Mouse (Mus musculus) cortical plate, adult 2 months (tissue): ENCODE results near the gene Slf1. TPM values are rescaled to one million over a fixed set of nuclear protein-coding genes. Genes with fewer than 3 reads are reported as not detected.
A peak's percentile ranks its signal among the peaks of the same experiment; 100 is the strongest.
"Not testable (repeated sequence)": the region's sequence is repeated elsewhere in the genome, so short reads cannot be mapped to it uniquely, and the experiment has no call there.

Source experiments
- H3K27ac ChIP-seq: fragments of 200-500 bp; 2 replicates; pipeline ENCODE4 v1.5.1; 2012; ENCODE audit warnings: low read length, control low read depth, inconsistent platforms; ENCODE audit not compliant: insufficient read depth
- H3K4me1 ChIP-seq: fragments of 200-500 bp; 2 replicates; pipeline ENCODE4 v1.6.1; 2011; ENCODE audit warnings: low read length; ENCODE audit not compliant: control insufficient read depth, insufficient read depth
- H3K4me3 ChIP-seq: fragments of 200-500 bp; 2 replicates; pipeline ENCODE4 v1.5.1; 2011; ENCODE audit warnings: mild to moderate bottlenecking, low read length, control low read depth; ENCODE audit not compliant: insufficient read depth
- CTCF ChIP-seq: fragments of 200-500 bp; IDR thresholded peaks from 2 replicates; pipeline ENCODE4 v1.5.1; 2011; ENCODE audit warnings: mild to moderate bottlenecking, control low read depth, low read length; ENCODE audit not compliant: insufficient read depth; ENCODE audit errors: extremely low read depth
- POLR2A ChIP-seq: fragments of 200-500 bp; IDR thresholded peaks from 2 replicates; pipeline ENCODE4 v1.6.1; 2011; ENCODE audit warnings: mild to moderate bottlenecking, low read length, control low read depth; ENCODE audit not compliant: insufficient read depth; ENCODE audit errors: extremely low read depth
- polyA plus RNA-seq: library from polyadenylated mRNA; depleted of rRNA; stranded (reverse); fragments of >200 nt; gene quantifications from 2 replicates; pipeline ENCODE4 v1.2.3, GENCODE M21; 2012; rRNA removed

Slf1 gene
- 20.7 and 20.8 TPM in 2 replicates for polyA plus RNA-seq

DNA sequence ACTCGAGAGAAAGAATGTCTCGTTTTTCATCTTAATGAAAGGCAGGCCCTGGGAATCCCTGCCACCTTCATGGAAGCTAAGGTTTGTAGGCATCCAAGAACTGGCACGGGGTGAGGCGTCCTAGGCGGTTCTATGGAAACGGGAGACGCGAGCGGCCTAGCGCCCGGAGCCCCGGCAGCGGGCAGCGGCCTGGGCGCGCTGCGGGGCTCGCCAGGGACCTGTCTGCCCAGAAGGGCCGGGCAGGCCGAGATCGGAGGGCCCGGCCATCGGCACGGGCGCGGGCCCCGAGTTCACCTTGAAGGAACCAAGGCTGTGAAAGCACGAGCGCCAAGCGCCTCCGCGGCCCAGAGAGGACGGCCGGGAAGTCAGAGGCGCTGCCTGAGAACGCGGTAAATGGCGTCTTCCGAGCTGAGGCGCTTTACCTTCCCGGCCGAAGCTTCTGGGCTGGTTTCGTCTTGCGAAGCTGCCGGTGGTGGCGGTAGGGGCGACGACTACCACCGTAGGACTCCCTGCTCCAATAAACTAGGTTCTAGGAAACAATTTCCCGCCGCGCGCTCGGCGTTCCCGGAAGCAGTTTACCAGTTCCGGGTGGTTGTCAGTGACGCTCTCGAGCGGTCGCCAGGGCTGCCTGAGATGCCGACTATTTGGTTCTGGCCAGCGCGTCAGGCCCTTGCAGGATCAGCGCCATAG is at the start of gene Slf1, which contains the start of gene 2210408I21Rik:
Gene Slf1, minus strand, starts transcription at position 543 of the 690 bp plus-strand sequence.
Gene 2210408I21Rik, plus strand, starts transcription at position 610 of the 690 bp plus-strand sequence.
- TF ChIP-seq POLR2A (peak; percentile 79; the same call in 1 of the 2 replicates), CTCF (no peak)
- Histone ChIP-seq H3K4me3 (peak within 1 kb of the TSS; percentile 75), H3K4me1 (no peaks in the 10 kb centered on the region), H3K27ac (0 out of 2 replicates have a peak within 1 kb of the TSS, but pooled peaks have one; percentile 11)

DNA sequence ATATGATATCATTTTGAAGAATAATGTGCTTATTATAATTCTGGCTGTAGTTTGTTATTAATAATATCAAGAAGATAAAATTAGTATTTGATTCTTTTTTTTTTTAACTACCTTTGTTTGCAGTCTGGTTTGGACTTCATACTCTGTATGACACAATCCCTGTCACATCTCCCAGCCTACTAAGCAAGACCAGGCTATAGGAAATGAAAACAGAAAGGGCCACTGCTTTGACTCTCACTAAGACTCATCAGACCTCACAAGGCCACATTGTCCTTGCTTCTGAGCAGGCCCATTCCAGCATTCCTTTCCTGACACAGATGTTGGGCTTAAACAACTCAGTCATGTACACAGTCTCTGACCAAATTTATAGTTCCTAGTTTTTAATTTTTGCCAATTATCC is 42.7 kb upstream of the Slf1 start:
- TF ChIP-seq POLR2A (no peak), CTCF (no peak)
- Histone ChIP-seq H3K4me1 (no peaks in the 10 kb centered on the region), H3K27ac (no peak overlapping the region), H3K4me3 (no peak overlapping the region)

DNA sequence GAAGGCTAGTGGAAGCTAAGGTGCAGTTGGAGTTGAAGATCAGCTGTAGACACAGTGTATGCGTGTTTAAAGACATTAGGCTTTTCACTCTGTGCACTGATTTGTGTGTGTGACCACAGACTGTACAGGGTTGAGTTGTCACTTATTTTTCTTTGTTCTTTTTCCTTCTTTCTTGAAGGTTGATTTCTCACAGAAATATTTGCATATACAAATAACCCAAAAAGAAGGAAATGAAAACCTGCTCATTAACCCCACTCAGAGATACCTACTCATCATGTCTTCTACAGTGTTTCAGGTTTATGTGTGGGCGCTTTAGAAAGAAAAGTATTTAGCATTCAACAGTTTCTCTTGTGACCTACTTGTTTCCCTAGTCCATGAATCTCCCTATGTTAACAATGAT is 5.6 kb upstream of the Slf1 start:
- H3K4me1 ChIP-seq: no peaks in the 10 kb centered on the region
- H3K27ac ChIP-seq: no peak overlapping the region
- no peak overlapping the region for H3K4me3 ChIP-seq
- TF ChIP-seq CTCF: no peak
- TF ChIP-seq POLR2A: no peak

DNA sequence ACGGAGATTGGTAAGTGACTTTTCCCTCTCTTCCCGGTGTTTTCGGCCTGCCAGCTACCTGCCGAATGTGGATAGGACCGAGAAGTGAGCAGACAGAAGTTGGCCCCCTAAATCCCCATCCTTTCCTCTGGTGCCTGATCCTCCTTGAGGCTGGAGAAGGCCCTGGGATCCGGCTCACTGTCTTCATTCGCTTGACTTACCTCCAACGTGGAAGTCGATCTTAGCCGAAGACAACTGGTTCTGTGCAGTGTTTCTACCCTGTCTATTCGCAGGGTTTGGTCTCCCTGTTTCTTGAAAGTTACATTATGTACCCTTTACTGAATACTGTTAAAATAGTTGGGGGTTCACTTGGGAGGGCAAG is 328 bp upstream of the Slf1 start:
- no peaks in the 10 kb centered on the region for H3K4me1 ChIP-seq
- TF ChIP-seq POLR2A (no peak), CTCF (no peak)
- 0 out of 2 replicates have a peak overlapping the region, but pooled peaks have one; percentile 11 for H3K27ac ChIP-seq
- peak overlapping the region; percentile 75 for H3K4me3 ChIP-seq

DNA sequence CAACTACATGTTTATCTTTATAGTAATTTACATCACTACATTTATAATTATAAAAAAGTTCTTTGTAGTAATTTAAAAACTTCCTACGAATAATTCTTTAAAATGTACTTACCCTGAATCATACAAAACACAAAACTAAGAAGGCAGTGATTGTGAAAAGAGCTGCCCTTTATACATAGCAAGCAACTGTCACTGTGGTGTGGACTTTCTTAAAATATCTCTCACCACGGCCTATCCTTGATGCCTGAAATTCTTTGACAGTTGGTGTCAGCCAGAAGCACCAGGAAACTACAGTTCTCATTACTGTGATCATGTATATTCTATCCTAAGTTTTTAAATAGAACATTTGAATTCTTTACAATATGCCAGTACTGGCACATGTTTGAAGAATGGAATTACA is 4.1 kb downstream of the Slf1 start:
- Histone ChIP-seq H3K27ac (no peak overlapping the region), H3K4me1 (no peaks in the 10 kb centered on the region), H3K4me3 (no peak overlapping the region)
- TF ChIP-seq POLR2A (no peak), CTCF (no peak)

DNA sequence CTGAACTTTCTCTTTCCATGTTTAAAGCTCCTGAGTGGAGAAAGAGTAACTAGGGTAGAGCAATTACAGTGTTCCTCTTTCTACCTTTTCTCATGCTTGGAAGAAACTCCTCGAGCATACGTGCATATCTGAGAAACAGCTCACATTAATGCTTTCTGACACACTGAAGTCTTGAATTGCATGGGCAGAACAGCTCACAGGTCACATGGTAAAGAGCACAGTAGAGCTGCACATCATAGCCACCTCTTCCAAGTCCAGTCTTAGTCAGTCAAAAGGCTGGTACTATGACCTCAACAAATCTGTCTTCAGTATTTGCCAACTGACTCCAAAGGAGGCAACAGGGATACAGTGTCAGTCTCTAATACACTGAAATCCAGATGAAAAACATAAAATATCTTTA is 7.0 kb downstream of the Slf1 start:
- H3K4me1 ChIP-seq: no peaks in the 10 kb centered on the region
- no peak overlapping the region for H3K4me3 ChIP-seq
- TF ChIP-seq CTCF (no peak), POLR2A (no peak)
- no peak overlapping the region for H3K27ac ChIP-seq

DNA sequence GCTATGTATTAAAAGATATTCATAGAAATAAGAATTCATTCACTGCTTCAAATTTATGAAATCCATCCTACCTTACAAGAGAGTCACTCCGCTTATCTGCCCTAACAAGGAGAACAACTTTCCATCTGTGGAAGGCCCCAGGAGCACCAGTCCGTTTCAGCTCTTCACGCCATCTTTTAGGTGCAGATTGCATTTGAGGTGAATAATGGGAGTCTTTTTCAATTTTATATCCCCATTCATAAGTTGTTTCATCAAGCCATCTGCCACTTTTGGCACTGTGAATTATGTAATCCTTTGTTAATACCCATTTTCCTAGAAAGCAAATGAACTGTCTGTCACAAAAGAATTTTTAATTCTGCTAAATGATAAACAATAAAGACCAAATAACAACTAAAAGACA is 10.1 kb downstream of the Slf1 start:
- no peak overlapping the region for H3K4me3 ChIP-seq
- TF ChIP-seq POLR2A (no peak), CTCF (no peak)
- no peak overlapping the region for H3K27ac ChIP-seq
- H3K4me1 ChIP-seq: no peaks in the 10 kb centered on the region

DNA sequence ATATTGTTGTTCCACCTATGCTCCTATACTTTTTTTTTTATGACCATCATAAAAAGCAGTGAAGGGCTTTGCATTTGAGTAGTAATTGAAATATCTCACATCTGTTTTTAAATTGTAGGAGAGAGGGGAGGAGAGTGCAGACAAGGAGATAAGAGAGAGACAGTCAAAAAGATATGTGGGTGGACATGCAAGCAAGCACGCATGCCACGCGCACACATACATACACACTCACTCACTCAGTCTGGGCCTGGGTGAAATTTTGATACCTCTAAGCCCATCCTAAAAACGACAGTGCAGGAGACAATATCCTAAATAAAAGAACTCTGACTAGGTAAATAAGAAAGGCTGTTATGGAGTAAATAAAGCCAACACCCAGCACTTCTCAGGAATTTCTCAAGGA is 16.6 kb downstream of the Slf1 start:
- no peak overlapping the region for H3K4me3 ChIP-seq
- H3K4me1 ChIP-seq: no peaks in the 10 kb centered on the region
- H3K27ac ChIP-seq: no peak overlapping the region
- TF ChIP-seq POLR2A (no peak), CTCF (no peak)

DNA sequence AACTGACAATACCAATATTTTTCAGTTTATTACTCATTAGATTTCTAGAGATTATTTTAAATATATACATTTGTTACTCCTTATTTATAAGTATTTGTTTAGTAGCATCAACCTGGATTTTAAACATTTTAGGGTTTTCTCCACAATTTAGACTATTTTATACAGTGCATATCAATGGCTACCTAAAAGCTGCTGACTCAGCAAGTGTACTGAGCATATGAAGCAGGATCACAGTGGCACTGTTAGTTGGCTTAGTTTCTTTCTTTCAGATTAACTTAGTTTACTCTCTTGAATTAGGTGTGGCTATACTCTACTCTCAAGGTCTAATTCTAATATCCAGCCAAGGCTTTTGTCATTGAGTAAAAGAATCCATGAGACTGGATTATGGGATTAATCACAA is 27.5 kb downstream of the Slf1 start:
- no peak for TF ChIP-seq CTCF
- no peak for TF ChIP-seq POLR2A
- no peak overlapping the region for H3K4me3 ChIP-seq
- H3K4me1 ChIP-seq: no peaks in the 10 kb centered on the region
- H3K27ac ChIP-seq: no peak overlapping the region

DNA sequence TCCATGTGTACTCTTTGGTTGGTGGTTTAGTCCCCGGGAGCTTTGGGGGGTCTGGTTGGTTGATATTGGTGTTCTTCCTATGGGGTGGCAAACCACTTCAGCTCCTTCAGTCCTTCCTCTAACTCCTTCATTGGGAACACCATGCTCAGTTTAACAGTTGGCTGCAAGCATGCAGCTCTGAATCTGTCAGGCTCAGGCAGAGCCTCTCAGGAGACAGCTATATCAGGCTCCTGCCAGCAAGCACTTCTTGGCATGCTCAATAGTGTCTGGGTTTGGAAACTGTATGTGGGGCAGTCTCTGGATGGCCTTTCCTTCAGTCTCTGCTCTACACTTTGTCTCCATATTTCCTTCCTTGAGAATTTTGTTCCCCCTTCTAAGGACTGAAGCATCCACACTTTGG is 42.4 kb downstream of the Slf1 start:
- H3K4me1 ChIP-seq, H3K27ac ChIP-seq, H3K4me3 ChIP-seq: not testable (repeated sequence)
